Comparison of ENCODE assay signal across 9 mouse cellular contexts in the genomic region with DNA sequence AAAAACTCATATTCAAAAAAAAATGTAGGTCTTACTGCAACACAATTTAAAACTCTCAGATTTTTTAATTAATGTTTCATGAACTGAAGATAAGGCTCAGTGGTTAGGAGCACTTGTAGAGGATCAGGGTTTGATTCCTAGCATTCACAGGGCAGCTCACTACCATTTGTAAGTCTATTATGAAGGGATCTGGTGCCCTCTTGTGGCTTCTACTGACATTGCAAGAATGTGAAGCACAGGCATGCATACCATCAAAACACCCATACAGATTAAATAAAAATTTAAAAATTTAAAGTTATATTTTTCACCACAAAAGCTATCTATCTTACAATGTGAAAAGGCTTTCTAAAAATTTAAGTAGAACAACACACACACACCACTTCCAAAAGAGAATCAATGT.
DNase-seq lines count a peak whose midpoint lies in the region; ATAC-seq and TF ChIP-seq lines count a peak whose summit lies in the region.
"Had no signal": no experiment of that assay in that cellular context is flagged by ENCODE, and none has a peak within 500 bp of the region (broad histone marks: within the 10 kb centered on the region; RNA-seq: fewer than 3 reads in every experiment).

No protein-coding gene starts in this region.

- H3K4me2 ChIP-seq in hindbrain, embryonic 14.5 days (replicated peaks), result no peak overlapping the region
- no peak overlapping the region for H3K4me2 ChIP-seq in hindbrain, embryonic 16.5 days (ENCODE audit: low read length)
- H3K4me2 ChIP-seq: embryonic facial prominence, embryonic 15.5 days had no signal

- no peak overlapping the region for H3K9ac ChIP-seq in hindbrain, embryonic 14.5 days
- no peak overlapping the region for H3K9ac ChIP-seq in hindbrain, embryonic 16.5 days (ENCODE audit: low read depth, low read length)
- H3K9ac ChIP-seq in MEL (ENCODE audit: control insufficient read depth, low read depth, low read length, poor library complexity, severe bottlenecking), result no peak overlapping the region
- H3K9ac ChIP-seq: embryonic facial prominence, embryonic 15.5 days had no signal

- TF ChIP-seq POLR2A in MEL (IDR thresholded peaks at IDR 0.05; ENCODE audit: control insufficient read depth in 1 of 2, insufficient read depth in 1 of 2, low read depth in 1 of 2, low read length in 2 of 2, poor library complexity in 1 of 2), result no peak

- intact Hi-C loops in left cerebral cortex, postnatal 14 days (cut with DNase I), result no loop called here

- no peaks in the 10 kb centered on the region for H3K9me3 ChIP-seq in hindbrain, embryonic 14.5 days (ENCODE audit: control insufficient read depth, low read length)
- no peaks in the 10 kb centered on the region for H3K9me3 ChIP-seq in hindbrain, embryonic 16.5 days (ENCODE audit: control insufficient read depth, low read length)
- no peaks in the 10 kb centered on the region for H3K9me3 ChIP-seq in MEL (replicated peaks; ENCODE audit: insufficient read depth, low read length)
- H3K9me3 ChIP-seq: embryonic facial prominence, embryonic 15.5 days had no signal

- TF ChIP-seq CTCF in MEL (IDR thresholded peaks at IDR 0.05 in 2 of 3, conservative IDR thresholded peaks at IDR 0.05 in 1 of 3; ENCODE audit: control insufficient read depth in 1 of 3, insufficient read depth in 1 of 3, low read depth in 2 of 3, low read length in 3 of 3, poor library complexity in 1 of 3, severe bottlenecking in 1 of 3), result peak; percentile 43 to 71 (median 52)

- no peak for ATAC-seq in hindbrain, embryonic 14.5 days (ENCODE audit: low FRiP score)
- ATAC-seq in hindbrain, embryonic 16.5 days, result no peak

- H3K79me2 ChIP-seq in MEL (ENCODE audit: control insufficient read depth, insufficient read depth, low read length, poor library complexity), result no peaks in the 10 kb centered on the region

- no peaks in the 10 kb centered on the region for H3K27me3 ChIP-seq in hindbrain, embryonic 14.5 days (ENCODE audit: control insufficient read depth, insufficient read depth, low read length)
- no peaks in the 10 kb centered on the region for H3K27me3 ChIP-seq in hindbrain, embryonic 16.5 days (replicated peaks; ENCODE audit: control insufficient read depth, insufficient read depth, low read length)
- H3K27me3 ChIP-seq in MEL (ENCODE audit: control insufficient read depth in 1 of 2, insufficient read depth in 2 of 2, low read length in 2 of 2), result no peaks in the 10 kb centered on the region
- H3K27me3 ChIP-seq: embryonic facial prominence, embryonic 15.5 days had no signal

- peak; percentile 28 for DNase-seq in hindbrain, embryonic 14.5 days (ENCODE audit: low spot score)
- DNase-seq in B cell, adult 2 months, result peak; percentile 66 to 71
- peak; percentile 67 for DNase-seq in MEL (ENCODE audit: low read depth, low spot score)
- DNase-seq in embryo, embryonic 11 days, result peak; percentile 43
- peak; percentile 31 to 53 for DNase-seq in left cerebral cortex, postnatal 14 days (ENCODE audit: low spot score in 2 of 2)
- peak; percentile 12 to 38 for DNase-seq in spleen, postnatal 36 days (ENCODE audit: low spot score in 2 of 2)
- DNase-seq in ovary, adult 18-20 months (ENCODE audit: low spot score), result no peak

- TF ChIP-seq RAD21 in MEL (IDR thresholded peaks at IDR 0.05; ENCODE audit: low read depth, low read length), result peak; percentile 78

- TF ChIP-seq EP300 in MEL (IDR thresholded peaks at IDR 0.05; ENCODE audit: low read depth in 1 of 2, low read length in 2 of 2), result no peak

- H3K36me3 ChIP-seq in hindbrain, embryonic 14.5 days (replicated peaks; ENCODE audit: control insufficient read depth, insufficient read depth), result no peaks in the 10 kb centered on the region
- H3K36me3 ChIP-seq in hindbrain, embryonic 16.5 days (ENCODE audit: control insufficient read depth, insufficient read depth, low read length), result no peaks in the 10 kb centered on the region
- no peaks in the 10 kb centered on the region for H3K36me3 ChIP-seq in MEL (ENCODE audit: control insufficient read depth in 1 of 2, insufficient read depth in 2 of 2, low read length in 2 of 2)
- H3K36me3 ChIP-seq: embryonic facial prominence, embryonic 15.5 days had no signal

- no peak overlapping the region for H3K27ac ChIP-seq in hindbrain, embryonic 14.5 days
- H3K27ac ChIP-seq in hindbrain, embryonic 16.5 days (ENCODE audit: low read depth, low read length), result no peak overlapping the region
- no peak overlapping the region for H3K27ac ChIP-seq in MEL (ENCODE audit: control insufficient read depth, low read depth, low read length)
- H3K27ac ChIP-seq: embryonic facial prominence, embryonic 15.5 days had no signal

- H3K4me1 ChIP-seq in hindbrain, embryonic 14.5 days (replicated peaks; ENCODE audit: control insufficient read depth, insufficient read depth, low read length), result no peaks in the 10 kb centered on the region
- no peaks in the 10 kb centered on the region for H3K4me1 ChIP-seq in hindbrain, embryonic 16.5 days (ENCODE audit: control insufficient read depth, insufficient read depth, low read depth, low read length)
- no peaks in the 10 kb centered on the region for H3K4me1 ChIP-seq in MEL (ENCODE audit: control insufficient read depth in 1 of 2, insufficient read depth in 2 of 2, low read length in 2 of 2)
- H3K4me1 ChIP-seq: embryonic facial prominence, embryonic 15.5 days had no signal

- H3K4me3 ChIP-seq in hindbrain, embryonic 14.5 days (replicated peaks; ENCODE audit: low read length), result no peak overlapping the region
- H3K4me3 ChIP-seq in hindbrain, embryonic 16.5 days (ENCODE audit: low read length), result no peak overlapping the region
- no peak overlapping the region for H3K4me3 ChIP-seq in MEL (ENCODE audit: control insufficient read depth in 1 of 2, insufficient read depth in 1 of 2, low read depth in 2 of 2, low read length in 2 of 2)
- H3K4me3 ChIP-seq: embryonic facial prominence, embryonic 15.5 days had no signal

TF ChIP-seq in MEL, 35 proteins besides CTCF, POLR2A, EP300 and RAD21:
- TF ChIP-seq MXI1 (IDR thresholded peaks at IDR 0.05; ENCODE audit: low read depth, low read length), result no peak
- TF ChIP-seq SMC3 (IDR thresholded peaks at IDR 0.05; ENCODE audit: low read depth, low read length), result peak; percentile 70
- no peak for TF ChIP-seq MAFK (IDR thresholded peaks at IDR 0.05; ENCODE audit: borderline replicate concordance, low read depth, low read length)
- TF ChIP-seq ZC3H11A (IDR thresholded peaks at IDR 0.05; ENCODE audit: low read depth, low read length), result peak; percentile 57
- TF ChIP-seq UBTF (IDR thresholded peaks at IDR 0.05; ENCODE audit: borderline replicate concordance, insufficient read depth, low read depth, low read length), result no peak
